8 mouse cellular contexts compared by ENCODE assay signal in genomic region chr10:93276349-93276763, GRCm38 (mm10). TPM values are rescaled to one million over a fixed set of nuclear protein-coding genes. Genes with fewer than 3 reads are reported as not detected.
DNase-seq lines count a peak whose midpoint lies in the region; ATAC-seq and TF ChIP-seq lines count a peak whose summit lies in the region.
"Had no signal": no experiment of that assay in that cellular context is flagged by ENCODE, and none has a peak within 500 bp of the region (broad histone marks: within the 10 kb centered on the region; RNA-seq: fewer than 3 reads in every experiment).

No protein-coding gene starts in this region.

- no peaks in the 10 kb centered on the region for H3K9me3 ChIP-seq in embryonic facial prominence, embryonic 11.5 days (replicated peaks; ENCODE audit: control insufficient read depth, low read length)
- no peaks in the 10 kb centered on the region for H3K9me3 ChIP-seq in limb, embryonic 14.5 days (ENCODE audit: control insufficient read depth, low read length)
- H3K9me3 ChIP-seq in midbrain, postnatal 0 days (ENCODE audit: low read length): no peaks in the 10 kb centered on the region

- peaks cover 54% of the 10 kb centered on the region for H3K4me1 ChIP-seq in brown adipose tissue, adult 24 weeks (ENCODE audit: control insufficient read depth, insufficient read depth, insufficient read length, low read length)
- peaks cover 2% of the 10 kb centered on the region; the same call in 1 of the 2 replicates for H3K4me1 ChIP-seq in embryonic facial prominence, embryonic 11.5 days (ENCODE audit: control insufficient read depth, insufficient read depth, low read length)
- peaks cover 35% of the 10 kb centered on the region for H3K4me1 ChIP-seq in limb, embryonic 14.5 days (ENCODE audit: control insufficient read depth, insufficient read depth, low read length)
- peaks cover 11% of the 10 kb centered on the region; the same call in 1 of the 2 replicates for H3K4me1 ChIP-seq in midbrain, postnatal 0 days (ENCODE audit: insufficient read depth, low read length)

- peak; percentile 41 for DNase-seq in embryonic facial prominence, embryonic 11.5 days (ENCODE audit: low spot score)
- DNase-seq in heart, adult 9 months (ENCODE audit: low spot score in 2 of 2): peak; percentile 73 to 82
- DNase-seq in kidney, adult 8-10 months: peak; percentile 56 to 58
- DNase-seq in limb, embryonic 14.5 days (ENCODE audit: low spot score): peak; percentile 63
- peak; percentile 95 for DNase-seq in midbrain, postnatal 0 days (ENCODE audit: low spot score)
- no peak for DNase-seq in spleen, postnatal 4 days (ENCODE audit: low spot score in 2 of 2)

- no peaks in the 10 kb centered on the region for H3K27me3 ChIP-seq in embryonic facial prominence, embryonic 11.5 days (ENCODE audit: control insufficient read depth, insufficient read depth, low read length)
- H3K27me3 ChIP-seq in limb, embryonic 14.5 days (ENCODE audit: control insufficient read depth, insufficient read depth, low read length): no peaks in the 10 kb centered on the region
- no peaks in the 10 kb centered on the region for H3K27me3 ChIP-seq in midbrain, postnatal 0 days (ENCODE audit: insufficient read depth, low read length)

- TF ChIP-seq CTCF in midbrain, postnatal 0 days (IDR thresholded peaks at IDR 0.05): no peak

- ATAC-seq in embryonic facial prominence, embryonic 11.5 days (replicated peaks; ENCODE audit: insufficient number of reproducible peaks, low FRiP score, low TSS enrichment, low read depth): 0 out of 2 replicates have a peak, but pooled peaks have one; percentile 11
- peak; percentile 56 for ATAC-seq in limb, embryonic 14.5 days (ENCODE audit: low FRiP score, low read depth)
- peak; percentile 73 for ATAC-seq in midbrain, postnatal 0 days (ENCODE audit: low FRiP score)

- peaks cover 2% of the 10 kb centered on the region; the same call in 1 of the 2 replicates for H3K36me3 ChIP-seq in embryonic facial prominence, embryonic 11.5 days (replicated peaks; ENCODE audit: control insufficient read depth, insufficient read depth, low read depth, low read length)
- H3K36me3 ChIP-seq in limb, embryonic 14.5 days (ENCODE audit: control insufficient read depth, insufficient read depth, low read length): peaks cover 35% of the 10 kb centered on the region
- H3K36me3 ChIP-seq in midbrain, postnatal 0 days (ENCODE audit: insufficient read depth, low read length): no peaks in the 10 kb centered on the region

- no peak overlapping the region for H3K4me3 ChIP-seq in brown adipose tissue, adult 24 weeks (ENCODE audit: insufficient read depth, low read depth, low read length)
- H3K4me3 ChIP-seq in embryonic facial prominence, embryonic 11.5 days (ENCODE audit: low read depth, low read length): 0 out of 2 replicates have a peak overlapping the region, but pooled peaks have one; percentile 7
- H3K4me3 ChIP-seq in limb, embryonic 14.5 days (replicated peaks; ENCODE audit: low read length): no peak overlapping the region
- H3K4me3 ChIP-seq in midbrain, postnatal 0 days (ENCODE audit: low read depth, low read length): peak overlapping the region; percentile 26
- H3K4me3 ChIP-seq: erythroblast, embryonic 14.5 days had no signal

- H3K4me2 ChIP-seq in embryonic facial prominence, embryonic 11.5 days (ENCODE audit: low read depth, low read length): 0 out of 2 replicates have a peak overlapping the region, but pooled peaks have one; percentile 11
- H3K4me2 ChIP-seq in limb, embryonic 14.5 days (replicated peaks; ENCODE audit: low read depth, low read length, severe bottlenecking): peak overlapping the region; percentile 20; the same call in 1 of the 2 replicates
- peak overlapping the region; percentile 48 for H3K4me2 ChIP-seq in midbrain, postnatal 0 days (ENCODE audit: low read depth, low read length, poor library complexity, severe bottlenecking)

- TF ChIP-seq POLR2A in limb, embryonic 14.5 days (IDR thresholded peaks at IDR 0.05; ENCODE audit: borderline replicate concordance, extremely low read depth, insufficient read depth, insufficient read length): no peak

- no peak overlapping the region for H3K9ac ChIP-seq in embryonic facial prominence, embryonic 11.5 days (replicated peaks; ENCODE audit: low read length)
- H3K9ac ChIP-seq in limb, embryonic 14.5 days (ENCODE audit: low read depth, low read length, severe bottlenecking): no peak overlapping the region
- H3K9ac ChIP-seq in midbrain, postnatal 0 days (replicated peaks; ENCODE audit: low read length, poor library complexity, severe bottlenecking): peak overlapping the region; percentile 40

- peak overlapping the region; percentile 74 for H3K27ac ChIP-seq in brown adipose tissue, adult 24 weeks (replicated peaks; ENCODE audit: low read depth, low read length)
- H3K27ac ChIP-seq in embryonic facial prominence, embryonic 11.5 days (replicated peaks; ENCODE audit: low read depth, low read length): no peak overlapping the region
- H3K27ac ChIP-seq in limb, embryonic 14.5 days (replicated peaks; ENCODE audit: low read depth, low read length): no peak overlapping the region
- H3K27ac ChIP-seq in midbrain, postnatal 0 days (ENCODE audit: low read depth, low read length): peak overlapping the region; percentile 77

- 15% methylated on average over 16 of the region's 16 CpGs for WGBS in embryonic facial prominence, embryonic 11.5 days
- WGBS in limb, embryonic 14.5 days: 7% methylated on average over 16 of the region's 16 CpGs
- WGBS in midbrain, postnatal 0 days: 1% methylated on average over 16 of the region's 16 CpGs

RNA-seq across cellular contexts. Expression of gene Elk3, which starts 34.6 kb away (rescaled TPM):
- 8.0 and 14.4 TPM in 2 replicates for polyA plus RNA-seq in brown adipose tissue, adult 24 weeks (2012; ENCODE audit: insufficient read depth, insufficient read length, missing spikeins)
- polyA plus RNA-seq in embryonic facial prominence, embryonic 11.5 days (2014; fragmentation: Nextera tagmentation; extraction: Ambion mirVana): 34.0 and 37.2 TPM in 2 replicates
- 60.9 and 78.2 TPM in 2 replicates for polyA plus RNA-seq in limb, embryonic 14.5 days (2012; rRNA removed)
- polyA plus RNA-seq in limb, embryonic 14.5 days (2014; fragmentation: Nextera tagmentation; extraction: Ambion mirVana): 42.4 and 44.5 TPM in 2 replicates
- total RNA-seq in midbrain, postnatal 0 days (2014; rRNA removed): 6.9 and 8.1 TPM in 2 replicates
- polyA plus RNA-seq in midbrain, postnatal 0 days (2015; fragmentation: Nextera tagmentation; extraction: Ambion mirVana): 6.2 and 6.9 TPM in 2 replicates

Comparison
In these comparisons a context has a peak if more than half of its experiments do, and no peak if none do; other contexts are left out.
1. H3K27ac ChIP-seq: peak in brown adipose tissue, adult 24 weeks (single experiment) and midbrain, postnatal 0 days (single experiment); none in embryonic facial prominence, embryonic 11.5 days (single experiment) and limb, embryonic 14.5 days (single experiment).
2. H3K4me3 ChIP-seq: peak in embryonic facial prominence, embryonic 11.5 days (single experiment) and midbrain, postnatal 0 days (single experiment); none in brown adipose tissue, adult 24 weeks (single experiment) and limb, embryonic 14.5 days (single experiment).
3. ATAC-seq: peak in every context shown above with its lines; median percentile 73 in midbrain, postnatal 0 days; 56 in limb, embryonic 14.5 days; 11 in embryonic facial prominence, embryonic 11.5 days.
4. DNase-seq: peak in embryonic facial prominence, embryonic 11.5 days (single experiment), heart, adult 9 months (2 of 2), kidney, adult 8-10 months (2 of 2), limb, embryonic 14.5 days (single experiment) and midbrain, postnatal 0 days (single experiment); none in spleen, postnatal 4 days (0 of 2).
5. Peak in every context shown above with its lines, with median percentiles within 50 percentile points of each other: H3K4me2 ChIP-seq.